Mouse (Mus musculus): ENCODE results near the gene Zbtb16. TPM values are rescaled to one million over a fixed set of nuclear protein-coding genes. Genes with fewer than 3 reads are reported as not detected.

Gene Zbtb16
- polyA plus RNA-seq, 1 experiment from 2014 or later, result 2.0 TPM

GRCm38 (mm10) chr9:48735466-48736312 is 100.3 kb downstream of the Zbtb16 start:
- H3K4me1 ChIP-seq (replicated peaks), result peaks cover 39% of the 10 kb centered on the region
- H3K9me3 ChIP-seq, result no peaks in the 10 kb centered on the region
- no peaks in the 10 kb centered on the region for H3K36me3 ChIP-seq
- peak overlapping the region; percentile 51; the same call in 1 of the 2 replicates for H3K27ac ChIP-seq
- H3K9ac ChIP-seq, result no peak overlapping the region
- no peak overlapping the region for H3K4me2 ChIP-seq (replicated peaks)
- WGBS, result 39% methylated on average over 12 of the region's 12 CpGs
- no peak for ATAC-seq
- H3K27me3 ChIP-seq (replicated peaks), result no peaks in the 10 kb centered on the region
- no peak overlapping the region for H3K4me3 ChIP-seq (replicated peaks)

- no peaks in the 10 kb centered on the region for H3K9me3 ChIP-seq
- H3K36me3 ChIP-seq, result no peaks in the 10 kb centered on the region
- ATAC-seq, result no peak
- peaks cover 34% of the 10 kb centered on the region for H3K4me1 ChIP-seq (replicated peaks)
- H3K4me2 ChIP-seq (replicated peaks), result no peak overlapping the region
- H3K4me3 ChIP-seq (replicated peaks), result no peak overlapping the region
- H3K27me3 ChIP-seq (replicated peaks), result no peaks in the 10 kb centered on the region
- WGBS, result 80% methylated on average over 12 of the region's 12 CpGs
- no peak overlapping the region for H3K27ac ChIP-seq
- H3K9ac ChIP-seq, result no peak overlapping the region
Measured at GRCm38 (mm10) chr9:48734725-48735465, 101.1 kb downstream of the Zbtb16 start.

- no peak for ATAC-seq
- H3K36me3 ChIP-seq, result no peaks in the 10 kb centered on the region
- H3K4me2 ChIP-seq (replicated peaks), result no peak overlapping the region; the same call in 1 of the 2 replicates
- no peaks in the 10 kb centered on the region for H3K9me3 ChIP-seq
- no peak overlapping the region for H3K9ac ChIP-seq
- H3K4me1 ChIP-seq (replicated peaks), result peaks cover 26% of the 10 kb centered on the region
- H3K4me3 ChIP-seq (replicated peaks), result no peak overlapping the region
- no peaks in the 10 kb centered on the region for H3K27me3 ChIP-seq (replicated peaks)
- WGBS, result 40% methylated on average over 13 of the region's 13 CpGs
- H3K27ac ChIP-seq, result no peak overlapping the region
Measured at GRCm38 (mm10) chr9:48733817-48734544, 102.0 kb downstream of the Zbtb16 start.

GRCm38 (mm10) chr9:48733083-48733482 is 102.9 kb downstream of the Zbtb16 start:
- H3K4me2 ChIP-seq (replicated peaks), result no peak overlapping the region
- no peak overlapping the region for H3K9ac ChIP-seq
- no peak overlapping the region for H3K4me3 ChIP-seq (replicated peaks)
- no peak overlapping the region for H3K27ac ChIP-seq
- ATAC-seq, result no peak
- no peaks in the 10 kb centered on the region for H3K36me3 ChIP-seq
- no peaks in the 10 kb centered on the region for H3K27me3 ChIP-seq (replicated peaks)
- WGBS, result 75% methylated on average over 6 of the region's 6 CpGs
- H3K9me3 ChIP-seq, result no peaks in the 10 kb centered on the region
- H3K4me1 ChIP-seq (replicated peaks), result peaks cover 30% of the 10 kb centered on the region

- H3K9me3 ChIP-seq, result no peaks in the 10 kb centered on the region
- WGBS, result 87% methylated on average over 8 of the region's 8 CpGs
- no peaks in the 10 kb centered on the region for H3K27me3 ChIP-seq (replicated peaks)
- H3K4me1 ChIP-seq (replicated peaks), result peaks cover 26% of the 10 kb centered on the region
- no peaks in the 10 kb centered on the region for H3K36me3 ChIP-seq
- H3K27ac ChIP-seq, result no peak overlapping the region
- H3K4me2 ChIP-seq (replicated peaks), result no peak overlapping the region
- no peak for ATAC-seq
- H3K9ac ChIP-seq, result no peak overlapping the region
- H3K4me3 ChIP-seq (replicated peaks), result no peak overlapping the region
Measured at GRCm38 (mm10) chr9:48731651-48732536, 104.1 kb downstream of the Zbtb16 start.

GRCm38 (mm10) chr9:48730446-48730979 is 105.5 kb downstream of the Zbtb16 start:
- no peaks in the 10 kb centered on the region for H3K9me3 ChIP-seq
- H3K27ac ChIP-seq, result no peak overlapping the region
- no peak overlapping the region for H3K4me3 ChIP-seq (replicated peaks)
- 91% methylated on average over 10 of the region's 10 CpGs for WGBS
- no peak overlapping the region for H3K9ac ChIP-seq
- H3K27me3 ChIP-seq (replicated peaks), result no peaks in the 10 kb centered on the region
- H3K4me2 ChIP-seq (replicated peaks), result no peak overlapping the region
- H3K36me3 ChIP-seq, result no peaks in the 10 kb centered on the region
- peaks cover 16% of the 10 kb centered on the region for H3K4me1 ChIP-seq (replicated peaks)
- ATAC-seq, result no peak

- H3K4me2 ChIP-seq (replicated peaks), result no peak overlapping the region
- no peaks in the 10 kb centered on the region for H3K9me3 ChIP-seq
- no peak for ATAC-seq
- H3K4me3 ChIP-seq (replicated peaks), result no peak overlapping the region
- H3K36me3 ChIP-seq, result no peaks in the 10 kb centered on the region
- WGBS, result 74% methylated on average over 3 of the region's 3 CpGs
- H3K9ac ChIP-seq, result no peak overlapping the region
- no peaks in the 10 kb centered on the region for H3K27me3 ChIP-seq (replicated peaks)
- no peak overlapping the region for H3K27ac ChIP-seq
- H3K4me1 ChIP-seq (replicated peaks), result peaks cover 10% of the 10 kb centered on the region; the same call in 1 of the 2 replicates
Measured at GRCm38 (mm10) chr9:48729471-48729870, 106.6 kb downstream of the Zbtb16 start.

GRCm38 (mm10) chr9:48728731-48729123 is 107.3 kb downstream of the Zbtb16 start:
- Histone ChIP-seq H3K36me3 (no peaks in the 10 kb centered on the region), H3K4me3 (replicated peaks) (no peak overlapping the region), H3K4me1 (replicated peaks) (peaks cover 12% of the 10 kb centered on the region), H3K27ac (no peak overlapping the region), H3K9me3 (no peaks in the 10 kb centered on the region), H3K9ac (no peak overlapping the region), H3K27me3 (replicated peaks) (no peaks in the 10 kb centered on the region), H3K4me2 (replicated peaks) (no peak overlapping the region)
- 73% methylated on average over 13 of the region's 13 CpGs for WGBS
- no peak for ATAC-seq

GRCm38 (mm10) chr9:48728083-48728730 is 107.8 kb downstream of the Zbtb16 start:
- Histone ChIP-seq H3K4me1 (replicated peaks) (peaks cover 12% of the 10 kb centered on the region), H3K9me3 (no peaks in the 10 kb centered on the region), H3K4me2 (replicated peaks) (no peak overlapping the region), H3K9ac (no peak overlapping the region), H3K36me3 (no peaks in the 10 kb centered on the region), H3K27ac (no peak overlapping the region), H3K4me3 (replicated peaks) (no peak overlapping the region), H3K27me3 (replicated peaks) (no peaks in the 10 kb centered on the region)
- no peak for ATAC-seq
- 46% methylated on average over 10 of the region's 10 CpGs for WGBS

GRCm38 (mm10) chr9:48726341-48726740 is 109.7 kb downstream of the Zbtb16 start:
- ATAC-seq, result no peak
- H3K9ac ChIP-seq, result no peak overlapping the region
- no peak overlapping the region for H3K4me2 ChIP-seq (replicated peaks)
- peaks cover 14% of the 10 kb centered on the region for H3K4me1 ChIP-seq (replicated peaks)
- no peak overlapping the region for H3K27ac ChIP-seq
- H3K4me3 ChIP-seq (replicated peaks), result no peak overlapping the region
- H3K9me3 ChIP-seq, result no peaks in the 10 kb centered on the region
- WGBS, result 79% methylated on average over 8 of the region's 8 CpGs
- H3K27me3 ChIP-seq (replicated peaks), result no peaks in the 10 kb centered on the region
- no peaks in the 10 kb centered on the region for H3K36me3 ChIP-seq

GRCm38 (mm10) chr9:48725918-48726317 is 110.1 kb downstream of the Zbtb16 start:
- 60% methylated on average over 4 of the region's 4 CpGs for WGBS
- H3K27me3 ChIP-seq (replicated peaks), result no peaks in the 10 kb centered on the region

More at GRCm38 (mm10) chr9:48725918-48726317, 110.1 kb downstream of the Zbtb16 start:
- no peaks in the 10 kb centered on the region for H3K36me3 ChIP-seq
- H3K9me3 ChIP-seq, result no peaks in the 10 kb centered on the region
- no peak overlapping the region for H3K9ac ChIP-seq
- H3K27ac ChIP-seq, result no peak overlapping the region
- peaks cover 14% of the 10 kb centered on the region for H3K4me1 ChIP-seq (replicated peaks)
- H3K4me3 ChIP-seq (replicated peaks), result no peak overlapping the region
- no peak for ATAC-seq
- no peak overlapping the region for H3K4me2 ChIP-seq (replicated peaks)

Measured in intestine, embryonic 15.5 days (tissue).